Mouse (Mus musculus) ovary, postnatal 10 days (tissue): ENCODE data around the gene Ubl3.

Source experiments
- DNase-seq: peaks from one replicate; pipeline ENCODE4 v3.0.0; 2022; ENCODE audit warnings: low spot score

The Ubl3 gene

DNA sequence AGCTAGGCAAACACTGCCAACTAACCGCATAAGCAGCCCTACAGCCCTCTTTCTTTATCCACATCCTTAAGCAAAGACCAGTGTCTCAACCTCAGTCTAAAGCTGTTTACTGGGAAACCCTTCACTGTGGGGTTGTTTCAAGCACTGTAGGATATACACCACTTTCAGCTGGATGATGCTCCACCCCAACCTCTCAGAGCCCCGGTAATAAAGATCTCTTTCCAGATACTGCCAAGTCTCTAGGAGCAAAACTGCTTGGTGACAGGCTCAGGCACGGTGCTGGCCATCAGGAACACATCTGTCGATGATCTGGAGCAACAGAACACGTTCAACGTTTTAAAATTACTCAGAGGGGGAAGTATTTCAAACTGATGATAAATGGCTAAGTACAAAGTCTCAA is 25.0 kb downstream of the Ubl3 start:
- no peak for DNase-seq

GRCm38 (mm10) chr5:148526631-148527030 is 26.0 kb downstream of the Ubl3 start:
- DNase-seq = no peak

- DNase-seq = no peak
These were observed 29.2 kb downstream of the Ubl3 start for GRCm38 (mm10) chr5:148523202-148523971.

DNA sequence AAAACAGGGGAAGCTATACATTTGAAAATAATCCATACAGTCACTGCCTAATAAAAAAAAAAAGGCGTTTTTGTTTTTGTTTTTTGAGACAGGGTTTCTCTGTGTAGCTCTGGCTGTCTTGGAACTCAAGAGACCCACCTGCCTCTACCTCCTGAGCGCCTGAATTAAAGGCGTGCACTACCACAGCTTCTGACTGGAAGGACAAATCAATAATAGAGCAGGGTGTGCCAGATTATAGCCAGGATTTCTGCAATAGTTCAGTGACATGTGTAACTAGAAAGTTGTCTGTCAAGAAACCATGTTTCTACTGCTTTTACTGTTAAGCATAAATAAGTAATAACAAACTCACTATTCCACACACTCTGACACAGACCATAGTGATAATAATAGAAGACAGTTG is 30.2 kb downstream of the Ubl3 start:
- no peak for DNase-seq

- DNase-seq = no peak
These were observed 35.1 kb downstream of the Ubl3 start for GRCm38 (mm10) chr5:148517445-148517844.

- DNase-seq = no peak
These were observed 40.4 kb downstream of the Ubl3 start for GRCm38 (mm10) chr5:148512042-148512640.

GRCm38 (mm10) chr5:148510265-148510664 is 42.3 kb downstream of the Ubl3 start:
- DNase-seq = no peak

GRCm38 (mm10) chr5:148509731-148510130 is 42.9 kb downstream of the Ubl3 start:
- DNase-seq = no peak

DNA sequence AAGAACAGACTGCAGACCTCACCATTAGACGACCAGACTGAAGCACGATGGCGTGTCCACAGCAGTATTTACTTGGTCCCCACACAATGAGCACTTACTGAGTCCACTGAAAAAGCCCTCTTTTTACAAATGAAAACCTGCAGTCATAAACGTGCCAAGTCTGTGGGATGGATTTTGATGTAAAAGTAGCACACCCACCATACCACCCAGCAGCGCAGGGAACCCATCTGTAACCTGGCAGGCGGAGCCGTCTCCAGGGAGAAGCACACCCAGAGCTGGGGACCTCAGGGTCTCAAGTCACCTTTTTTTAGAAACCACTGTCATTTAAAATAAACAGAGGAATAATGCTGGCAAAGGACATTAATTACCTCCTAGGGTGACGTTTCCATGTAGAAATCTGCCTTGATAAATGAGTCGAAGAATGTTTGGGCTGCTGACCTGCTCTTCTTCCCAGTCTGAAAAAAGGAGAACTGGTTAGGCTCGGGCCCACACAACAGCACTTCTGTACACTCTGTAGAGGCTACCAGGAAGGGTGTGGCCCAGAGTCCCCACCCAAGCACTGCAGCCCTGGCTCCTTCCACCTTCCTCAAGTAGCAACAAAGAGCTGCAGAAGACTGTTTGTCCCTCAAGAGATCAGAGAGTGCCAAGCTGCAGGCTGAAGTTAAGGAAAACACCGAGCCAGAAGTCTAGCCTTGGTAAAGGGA is 43.5 kb downstream of the Ubl3 start:
- DNase-seq = no peak

DNA sequence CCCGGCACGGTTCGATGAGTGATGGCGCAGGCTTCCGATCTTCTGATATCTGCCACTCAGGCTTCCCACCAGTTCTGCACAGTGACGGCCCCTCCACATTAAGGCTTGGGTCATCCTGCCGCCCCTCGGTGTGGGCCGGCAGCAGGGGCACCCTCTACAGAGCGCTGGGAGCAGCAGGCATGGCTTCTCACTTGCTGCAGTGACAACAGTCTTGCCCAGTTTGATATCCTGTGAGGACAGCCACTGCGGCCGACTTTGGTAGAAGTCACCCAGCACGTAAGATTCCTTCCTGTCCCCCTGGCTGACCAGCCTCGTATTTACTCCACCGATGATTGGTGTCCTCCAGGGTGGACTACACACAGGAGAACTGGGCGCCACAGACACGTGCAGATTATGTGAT is 47.2 kb downstream of the Ubl3 start:
- no peak for DNase-seq

DNA sequence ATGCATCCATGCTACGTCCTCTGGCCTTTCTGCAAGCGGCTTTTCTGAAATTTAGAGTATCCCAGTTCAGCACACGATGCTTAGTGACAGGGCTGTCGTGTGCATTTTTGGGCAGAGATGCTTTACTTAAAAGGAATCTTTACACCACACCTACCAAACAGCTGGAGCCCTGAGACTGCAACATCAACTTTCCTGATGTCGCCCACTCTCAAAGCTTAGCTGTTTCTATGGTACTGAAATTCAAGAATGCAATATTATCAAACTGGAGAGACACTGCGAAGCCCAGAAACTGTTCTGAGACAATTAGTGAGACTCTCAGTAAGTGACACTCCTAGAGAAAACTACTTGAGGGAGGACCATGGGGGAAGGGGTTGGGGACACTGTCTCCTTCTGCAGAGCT is 50.4 kb downstream of the Ubl3 start:
- DNase-seq = no peak

GRCm38 (mm10) chr5:148501228-148501957 is 51.2 kb downstream of the Ubl3 start:
- DNase-seq = no peak

DNA sequence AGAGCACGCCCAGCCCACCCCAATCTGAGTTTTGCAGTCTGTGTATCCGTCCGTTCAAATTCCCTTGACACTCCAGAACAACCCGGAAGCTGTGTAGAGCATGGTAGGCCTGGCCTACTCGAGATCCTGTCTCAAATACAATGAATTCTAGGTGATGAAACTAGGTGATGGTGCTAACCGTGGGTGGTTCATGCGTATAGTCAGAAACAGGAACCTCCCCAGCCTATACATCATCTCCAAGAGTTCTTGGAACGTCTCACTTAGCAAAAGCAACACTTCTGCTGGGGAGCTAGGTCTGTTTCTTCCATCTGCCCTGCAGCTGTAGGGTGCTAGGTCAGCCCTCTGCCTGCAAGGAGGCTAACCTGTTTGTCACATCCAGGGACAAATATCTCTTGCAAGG is 52.1 kb downstream of the Ubl3 start:
- DNase-seq = no peak

- DNase-seq = no peak
These were observed 53.0 kb downstream of the Ubl3 start for GRCm38 (mm10) chr5:148499616-148500015.

- no peak for DNase-seq
These were observed 56.6 kb downstream of the Ubl3 start for GRCm38 (mm10) chr5:148495991-148496390.

GRCm38 (mm10) chr5:148495173-148495572 is 57.4 kb downstream of the Ubl3 start:
- no peak for DNase-seq

GRCm38 (mm10) chr5:148494249-148494648 is 58.3 kb downstream of the Ubl3 start:
- no peak for DNase-seq

GRCm38 (mm10) chr5:148493025-148493424 is 59.6 kb downstream of the Ubl3 start:
- no peak for DNase-seq

- no peak for DNase-seq
These were observed 62.2 kb downstream of the Ubl3 start for GRCm38 (mm10) chr5:148490391-148490790.

DNA sequence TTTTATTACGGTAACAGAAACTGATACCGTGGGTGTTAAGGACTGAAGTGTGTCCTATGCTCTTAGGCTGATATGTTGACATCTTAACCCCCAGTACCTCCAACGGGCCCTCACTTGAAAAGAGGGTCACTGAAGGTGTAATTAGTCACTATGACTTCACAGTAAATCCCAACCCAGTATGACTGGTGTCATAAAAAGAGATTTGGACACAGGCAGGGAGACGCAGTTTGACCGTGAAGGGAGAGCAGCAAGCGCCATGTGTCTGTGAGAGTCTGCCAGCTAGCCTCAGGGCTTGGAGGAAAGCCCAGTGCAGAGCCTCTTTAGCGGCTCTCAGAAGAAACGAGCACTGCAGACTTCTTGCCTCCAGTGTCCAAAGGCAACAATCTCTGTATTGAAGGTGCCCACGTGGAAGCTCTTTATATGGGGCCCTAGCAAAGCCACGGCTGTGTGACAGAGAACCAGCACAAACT is 62.8 kb downstream of the Ubl3 start:
- DNase-seq = peak; percentile 27

DNA sequence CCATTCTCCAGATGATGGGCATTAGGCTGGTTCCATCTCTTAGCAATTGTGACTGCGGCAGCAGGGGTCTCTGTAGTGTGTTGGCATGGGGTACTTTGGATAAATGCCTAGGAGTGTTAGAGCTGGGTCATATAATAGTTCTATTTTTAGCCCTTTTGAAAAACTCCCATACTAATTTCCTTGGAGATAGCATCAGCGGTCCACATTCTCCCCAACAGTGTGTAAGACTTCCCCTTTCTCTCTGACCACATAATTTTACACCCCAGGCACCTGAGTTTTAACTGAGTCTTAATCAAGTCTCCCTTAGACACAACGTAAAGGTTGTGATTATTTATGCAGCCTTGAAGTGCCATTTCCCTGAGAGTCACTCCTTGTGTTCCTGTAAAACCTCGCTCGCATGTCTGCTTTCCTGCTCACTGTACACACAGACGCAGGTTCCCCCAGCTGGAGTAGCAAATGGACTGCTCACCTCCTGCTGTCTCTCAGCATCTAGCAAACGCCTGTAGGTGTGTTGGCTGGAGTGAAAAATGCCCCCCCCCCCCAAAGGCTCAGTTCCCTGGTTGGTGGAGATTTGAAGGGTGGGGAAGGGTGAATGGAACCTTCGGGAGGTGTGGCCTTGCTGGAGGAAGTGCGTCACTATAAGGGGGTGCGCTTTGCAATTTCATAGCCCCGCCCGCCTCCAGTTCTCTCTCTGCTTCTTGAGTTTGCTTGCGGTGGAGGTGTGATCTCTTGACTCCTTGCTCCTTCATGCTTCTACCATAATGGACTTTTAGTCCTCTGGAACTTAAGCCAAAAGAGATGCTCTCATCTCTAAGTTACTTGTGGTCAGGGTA is 63.5 kb downstream of the Ubl3 start:
- DNase-seq = no peak

- DNase-seq = no peak
These were observed 66.4 kb downstream of the Ubl3 start for GRCm38 (mm10) chr5:148486202-148486601.
